Mouse (Mus musculus) CH12.LX (cell line): ENCODE measurements around the gene Pdlim5. TPM values are rescaled to one million over a fixed set of nuclear protein-coding genes. Genes with fewer than 3 reads are reported as not detected.

Source experiments
- DNase-seq: peaks from one replicate; pipeline ENCODE4 v3.0.0-alpha.2; 2013; ENCODE audit errors: extremely low read depth
- H3K27ac ChIP-seq: 2 replicates; pipeline ENCODE4 v1.5.1; 2012; ENCODE audit warnings: low read depth, mild to moderate bottlenecking, control low read depth, moderate library complexity; ENCODE audit not compliant: insufficient read depth
- H3K27me3 ChIP-seq: replicated peaks from 2 replicates; pipeline ENCODE3; 2012; ENCODE audit warnings: inconsistent platforms
- H3K36me3 ChIP-seq, 2 experiments: replicated peaks in 1 of 2; 2 replicates each; pipeline versions ENCODE3 to v1.6.1; 2012; ENCODE audit warnings: inconsistent platforms in 1 of 2, low read length in 1 of 2, mild to moderate bottlenecking in 1 of 2, mixed read lengths in 1 of 2, moderate library complexity in 1 of 2; ENCODE audit not compliant: control insufficient read depth in 1 of 2, insufficient read depth in 1 of 2
- H3K4me1 ChIP-seq, 2 experiments: 2 replicates each; pipeline ENCODE4 v1.6.1; 2012; ENCODE audit warnings: inconsistent platforms in 1 of 2, moderate library complexity in 1 of 2; ENCODE audit not compliant: insufficient read depth in 2 of 2, control insufficient read depth in 1 of 2
- H3K4me2 ChIP-seq: 2 replicates; pipeline ENCODE4 v1.6.1; 2012; ENCODE audit warnings: low read depth, mild to moderate bottlenecking, control low read depth; ENCODE audit not compliant: poor library complexity, insufficient read depth, severe bottlenecking
- H3K4me3 ChIP-seq, 3 experiments: fragments of 150-350 bp in 1 of 3; sonication (generic) in 1 of 3; replicated peaks in 1 of 3; 2 replicates each; pipeline versions ENCODE3 to v1.5.1; 2011 to 2012; ENCODE audit warnings: low read depth in 2 of 3, low read length in 2 of 3, mild to moderate bottlenecking in 2 of 3, moderate library complexity in 2 of 3, control low read depth in 1 of 3, improper control_type of control experiment in 1 of 3, inconsistent platforms in 1 of 3, mixed read lengths in 1 of 3; ENCODE audit not compliant: poor library complexity in 1 of 3
- H3K79me2 ChIP-seq: replicated peaks from 2 replicates; pipeline ENCODE4 v1.6.1; 2012; ENCODE audit warnings: mild to moderate bottlenecking, moderate library complexity; ENCODE audit not compliant: control insufficient read depth, poor library complexity, insufficient read depth, severe bottlenecking; ENCODE audit errors: extremely low read depth
- H3K9ac ChIP-seq: 2 replicates; pipeline ENCODE4 v1.6.1; 2012; ENCODE audit warnings: low read depth, mild to moderate bottlenecking, control low read depth, moderate library complexity; ENCODE audit not compliant: insufficient read depth
- H3K9me3 ChIP-seq: replicated peaks from 2 replicates; pipeline ENCODE3; 2012; ENCODE audit warnings: low read length, inconsistent platforms, mixed read lengths
- BHLHE40 ChIP-seq: IDR thresholded peaks from 2 replicates; pipeline ENCODE4 v1.6.1; 2011; ENCODE audit warnings: mild to moderate bottlenecking, low read depth, low read length, improper control_type of control experiment
- CHD1 ChIP-seq: IDR thresholded peaks from 2 replicates; pipeline ENCODE4 v1.6.1; 2012; ENCODE audit warnings: low read depth, low read length, improper control_type of control experiment, inconsistent platforms
- E2F4 ChIP-seq: IDR thresholded peaks from 2 replicates; pipeline ENCODE4 v1.6.1; 2011; ENCODE audit warnings: low read depth, low read length, improper control_type of control experiment; ENCODE audit not compliant: insufficient replicate concordance
- ELF1 ChIP-seq: IDR thresholded peaks from 2 replicates; pipeline ENCODE4 v1.6.1; 2014; ENCODE audit warnings: low read depth, mild to moderate bottlenecking, inconsistent platforms, low read length, improper control_type of control experiment
- ETS1 ChIP-seq: conservative IDR thresholded peaks from 2 replicates; pipeline ENCODE4 v1.6.1; 2012; ENCODE audit warnings: low read depth, mild to moderate bottlenecking, inconsistent platforms, low read length, improper control_type of control experiment, moderate library complexity
- GABPA ChIP-seq: IDR thresholded peaks from 2 replicates; pipeline ENCODE4 v1.6.1; 2012; ENCODE audit warnings: low read depth, low read length, improper control_type of control experiment, inconsistent platforms; ENCODE audit not compliant: insufficient replicate concordance
- HCFC1 ChIP-seq: IDR thresholded peaks from 2 replicates; pipeline ENCODE4 v1.6.1; 2012; ENCODE audit warnings: low read depth, mild to moderate bottlenecking, inconsistent platforms, low read length, improper control_type of control experiment
- IRF4 ChIP-seq: IDR thresholded peaks from 2 replicates; pipeline ENCODE4 v1.6.1; 2014; ENCODE audit warnings: low read depth, mild to moderate bottlenecking, inconsistent platforms, low read length, improper control_type of control experiment
- JUN ChIP-seq: IDR thresholded peaks from 2 replicates; pipeline ENCODE4 v1.6.1; 2011; ENCODE audit warnings: low read depth, mild to moderate bottlenecking, low read length, improper control_type of control experiment, moderate library complexity; ENCODE audit not compliant: insufficient read depth
- KAT2A ChIP-seq: IDR thresholded peaks from 2 replicates; pipeline ENCODE4 v1.6.1; 2012; ENCODE audit warnings: low read length, improper control_type of control experiment, inconsistent platforms; ENCODE audit not compliant: insufficient replicate concordance
- MAFK ChIP-seq: IDR thresholded peaks from 2 replicates; pipeline ENCODE4 v1.6.1; 2011; ENCODE audit warnings: low read length, improper control_type of control experiment; ENCODE audit not compliant: insufficient replicate concordance
- MAX ChIP-seq: IDR thresholded peaks from 2 replicates; pipeline ENCODE4 v1.6.1; 2011; ENCODE audit warnings: low read length, improper control_type of control experiment
- MAZ ChIP-seq: IDR thresholded peaks from 2 replicates; pipeline ENCODE4 v1.6.1; 2012; ENCODE audit warnings: low read depth, mild to moderate bottlenecking, inconsistent platforms, low read length, improper control_type of control experiment, moderate library complexity
- MEF2A ChIP-seq: IDR thresholded peaks from 2 replicates; pipeline ENCODE4 v1.6.1; 2014; ENCODE audit warnings: low read depth, mild to moderate bottlenecking, inconsistent platforms, low read length, improper control_type of control experiment, borderline replicate concordance
- MXI1 ChIP-seq: IDR thresholded peaks from 2 replicates; pipeline ENCODE4 v1.6.1; 2011; ENCODE audit warnings: mild to moderate bottlenecking, low read depth, low read length, improper control_type of control experiment
- NELFE ChIP-seq: IDR thresholded peaks from 2 replicates; pipeline ENCODE4 v1.6.1; 2011; ENCODE audit warnings: low read depth, low read length, improper control_type of control experiment
- NRF1 ChIP-seq: IDR thresholded peaks from 2 replicates; pipeline ENCODE4 v1.6.1; 2014; ENCODE audit warnings: low read depth, mild to moderate bottlenecking, inconsistent platforms, low read length, improper control_type of control experiment, moderate library complexity
- RCOR1 ChIP-seq: conservative IDR thresholded peaks from 2 replicates; pipeline ENCODE4 v1.6.1; 2012; ENCODE audit warnings: low read depth, mild to moderate bottlenecking, inconsistent platforms, low read length, improper control_type of control experiment
- SIN3A ChIP-seq: IDR thresholded peaks from 2 replicates; pipeline ENCODE4 v1.6.1; 2012; ENCODE audit warnings: low read length, improper control_type of control experiment, inconsistent platforms
- TBP ChIP-seq: conservative IDR thresholded peaks from 2 replicates; pipeline ENCODE4 v1.6.1; 2011; ENCODE audit warnings: low read depth, low read length, improper control_type of control experiment
- TCF12 ChIP-seq: IDR thresholded peaks from 2 replicates; pipeline ENCODE4 v1.6.1; 2014; ENCODE audit warnings: low read depth, mild to moderate bottlenecking, inconsistent platforms, low read length, improper control_type of control experiment
- UBTF ChIP-seq: IDR thresholded peaks from 2 replicates; pipeline ENCODE4 v1.6.1; 2012; ENCODE audit warnings: low read depth, mild to moderate bottlenecking, inconsistent platforms, low read length, improper control_type of control experiment, moderate library complexity
- USF1 ChIP-seq: IDR thresholded peaks from 2 replicates; pipeline ENCODE4 v1.6.1; 2014; ENCODE audit warnings: low read depth, mild to moderate bottlenecking, inconsistent platforms, low read length, improper control_type of control experiment
- ZMIZ1 ChIP-seq: IDR thresholded peaks from 2 replicates; pipeline ENCODE4 v1.6.1; 2012; ENCODE audit warnings: low read depth, mild to moderate bottlenecking, inconsistent platforms, low read length, improper control_type of control experiment
- ZNF384 ChIP-seq: IDR thresholded peaks from 2 replicates; pipeline ENCODE4 v1.6.1; 2012; ENCODE audit warnings: low read depth, low read length, improper control_type of control experiment, inconsistent platforms
- dilution Hi-C: fragments of 300-500 bp; cut with MboI; formaldehyde crosslinking; loops from 2 replicates; pipeline ENCODE4 v1.14.3; 2020; ENCODE audit warnings: low sequenced_read_pairs; ENCODE audit not compliant: extremely low pct_unique_long_range_greater_than_20kb, extremely low pct_ligation_motif_present
- in situ Hi-C: fragments of 300-500 bp; cut with MboI; formaldehyde crosslinking; loops from 3 replicates; pipeline ENCODE4 v1.14.3; 2019; ENCODE audit warnings: low sequenced_read_pairs, low pct_ligation_motif_present, low pct_unique_long_range_greater_than_20kb, mixed read lengths
- polyA plus RNA-seq: library from polyadenylated mRNA; unstranded; fragments of >175 nt; gene quantifications from 2 replicates; pipeline ENCODE4 v1.2.1, GENCODE M21; 2012; ENCODE audit warnings: low read depth; ENCODE audit not compliant: insufficient read length
- total RNA-seq, 2 experiments: library from RNA; depleted of rRNA; stranded (reverse); fragments of 300-350 nt in 1 of 2; fragments of >200 nt in 1 of 2; gene quantifications; 2 replicates each; pipeline ENCODE4 v1.2.3; 2012 to 2014

Pdlim5 gene
- total and polyA plus RNA-seq, 3 experiments = 22.0 to 24.6 (median 22.8) TPM

DNA sequence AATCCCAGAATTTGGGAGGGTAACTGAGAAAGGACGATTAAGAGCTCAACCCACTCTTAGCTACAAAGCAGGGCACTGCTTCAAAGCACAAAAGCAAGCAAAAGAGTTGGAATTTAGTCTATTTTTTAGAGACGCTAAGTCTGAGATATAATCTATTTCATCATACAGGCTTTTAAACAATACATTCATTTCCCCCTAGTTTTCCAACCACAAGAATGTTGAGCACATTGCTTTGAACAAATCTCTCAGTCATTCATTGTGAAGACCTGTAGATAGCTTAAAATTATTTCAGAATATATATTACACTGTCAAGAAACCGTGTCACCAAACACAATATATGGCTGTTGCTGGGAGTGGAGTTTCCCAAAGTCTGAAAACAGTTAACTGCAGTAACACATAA lies 65.1 kb downstream of the Pdlim5 start:
- no peak overlapping the region for H3K9ac ChIP-seq
- H3K9me3 ChIP-seq = no peaks in the 10 kb centered on the region
- no peak for DNase-seq
- TF ChIP-seq TCF12 = no peak
- no peak for TF ChIP-seq HCFC1
- no peak for TF ChIP-seq ELF1
- TF ChIP-seq MAX = no peak
- TF ChIP-seq JUN = no peak
- TF ChIP-seq MAZ = no peak
- no peak for TF ChIP-seq ZNF384
- TF ChIP-seq BHLHE40 = no peak
- TF ChIP-seq SIN3A = no peak
- no peak for TF ChIP-seq MEF2A
- no peak for TF ChIP-seq ETS1
- TF ChIP-seq CHD1 = no peak
- TF ChIP-seq ZMIZ1 = no peak
- TF ChIP-seq KAT2A = no peak
- TF ChIP-seq MXI1 = no peak
- dilution Hi-C loops (no loop called here), in situ Hi-C loops (no loop called here)
- no peak overlapping the region for H3K4me3 ChIP-seq
- H3K4me2 ChIP-seq = no peak overlapping the region
- no peaks in the 10 kb centered on the region for H3K27me3 ChIP-seq
- no peak overlapping the region for H3K27ac ChIP-seq
- H3K36me3 ChIP-seq = no peaks in the 10 kb centered on the region
- no peaks in the 10 kb centered on the region for H3K79me2 ChIP-seq
- peaks cover 0 to 6% of the 10 kb centered on the region in 2 experiments; a peak in 1 of 4 replicates for H3K4me1 ChIP-seq

DNA sequence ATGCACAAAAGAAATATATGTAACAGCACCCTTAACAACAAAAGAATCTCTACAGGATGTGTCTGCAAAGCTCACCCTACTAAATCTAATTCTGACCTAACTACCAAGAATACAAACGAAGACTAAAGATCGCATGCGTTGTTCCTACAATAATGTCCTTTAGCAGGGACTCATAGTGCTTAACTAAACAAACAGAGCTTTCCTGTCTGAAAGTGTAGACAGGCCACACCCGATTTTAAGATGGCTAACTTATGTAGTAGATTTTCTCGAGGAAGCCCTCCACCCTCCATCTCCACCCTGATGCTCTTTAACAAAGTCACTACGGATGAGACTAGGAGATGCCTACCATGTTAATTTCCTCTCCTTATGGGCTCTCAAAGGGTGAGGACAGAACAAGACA lies 71.9 kb downstream of the Pdlim5 start:
- no peaks in the 10 kb centered on the region; the same call in 1 of the 2 replicates for H3K79me2 ChIP-seq
- no peak for DNase-seq
- TF ChIP-seq UBTF (no peak), RCOR1 (no peak), MXI1 (no peak), NELFE (no peak), MAX (no peak), JUN (no peak), E2F4 (no peak), MAFK (no peak), SIN3A (no peak), USF1 (no peak), TBP (no peak), TCF12 (no peak), CHD1 (no peak), IRF4 (no peak), ZMIZ1 (no peak), ZNF384 (no peak), NRF1 (no peak), GABPA (no peak)
- H3K27ac ChIP-seq = no peak overlapping the region
- H3K4me1 ChIP-seq = peaks cover 0 to 5% of the 10 kb centered on the region in 2 experiments; a peak in 1 of 4 replicates
- in situ Hi-C loops (no loop called here), dilution Hi-C loops (no loop called here)
- no peaks in the 10 kb centered on the region for H3K27me3 ChIP-seq
- no peak overlapping the region for H3K9ac ChIP-seq
- no peaks in the 10 kb centered on the region for H3K36me3 ChIP-seq
- H3K4me3 ChIP-seq = no peak overlapping the region
- no peak overlapping the region for H3K4me2 ChIP-seq
- no peaks in the 10 kb centered on the region for H3K9me3 ChIP-seq
